Mouse (Mus musculus) hindbrain, embryonic 15.5 days (tissue): ENCODE measurements around the gene Arhgap45. TPM values are rescaled to one million over a fixed set of nuclear protein-coding genes. Genes with fewer than 3 reads are reported as not detected.
A peak's percentile ranks its signal among the peaks of the same experiment; 100 is the strongest.
"Not testable (repeated sequence)": the region's sequence is repeated elsewhere in the genome, so short reads cannot be mapped to it uniquely, and the experiment has no call there.

Experiments
- ATAC-seq: fragments of 200-750 bp; cut with Nextera tagmentation; 2 replicates; pipeline ENCODE4 v1.8.0; 2017; ENCODE audit warnings: low read depth, moderate number of reproducible peaks, moderate TSS enrichment; ENCODE audit not compliant: low FRiP score
- H3K27ac ChIP-seq: fragments of 300-500 bp; sonication (generic); replicated peaks from 2 replicates; pipeline ENCODE4 v1.5.1; 2015; ENCODE audit warnings: mild to moderate bottlenecking, inconsistent platforms
- H3K27me3 ChIP-seq: fragments of 300-500 bp; sonication (generic); 2 replicates; pipeline ENCODE4 v1.6.1; 2015; ENCODE audit warnings: control low read depth, inconsistent platforms
- H3K36me3 ChIP-seq: fragments of 300-500 bp; sonication (generic); 2 replicates; pipeline ENCODE4 v1.6.1; 2015; ENCODE audit warnings: control low read depth, inconsistent platforms
- H3K4me1 ChIP-seq: fragments of 300-500 bp; sonication (generic); replicated peaks from 2 replicates; pipeline ENCODE4 v1.6.1; 2015; ENCODE audit warnings: control low read depth, inconsistent platforms
- H3K4me2 ChIP-seq: fragments of 300-500 bp; sonication (generic); 2 replicates; pipeline ENCODE4 v1.6.1; 2015; ENCODE audit warnings: moderate library complexity, mild to moderate bottlenecking, inconsistent platforms
- H3K4me3 ChIP-seq: fragments of 300-500 bp; sonication (generic); 2 replicates; pipeline ENCODE4 v1.5.1; 2015; ENCODE audit warnings: mild to moderate bottlenecking, inconsistent platforms
- H3K9ac ChIP-seq: fragments of 300-500 bp; sonication (generic); 2 replicates; pipeline ENCODE4 v1.6.1; 2015; ENCODE audit warnings: inconsistent platforms
- H3K9me3 ChIP-seq: fragments of 300-500 bp; sonication (generic); 2 replicates; pipeline ENCODE4 v1.6.1; 2016; ENCODE audit warnings: control low read depth, inconsistent platforms
- WGBS: fragments of 180-500 bp; shearing (Covaris S2); methylation state at CpG from one replicate; pipeline ENCODE4 v1.1.7; 2015; 5-methylcytosine and 5-hydroxymethylcytosine counted together
- polyA plus RNA-seq: library from polyadenylated mRNA; unstranded; fragments of >200 nt; fragmentation: Nextera tagmentation; extraction: Ambion mirVana; gene quantifications from 2 replicates; pipeline ENCODE4 v1.2.1, GENCODE M21; 2015

The Arhgap45 gene
- polyA plus RNA-seq, 1 experiment from 2014 or later: 2.3 TPM

DNA sequence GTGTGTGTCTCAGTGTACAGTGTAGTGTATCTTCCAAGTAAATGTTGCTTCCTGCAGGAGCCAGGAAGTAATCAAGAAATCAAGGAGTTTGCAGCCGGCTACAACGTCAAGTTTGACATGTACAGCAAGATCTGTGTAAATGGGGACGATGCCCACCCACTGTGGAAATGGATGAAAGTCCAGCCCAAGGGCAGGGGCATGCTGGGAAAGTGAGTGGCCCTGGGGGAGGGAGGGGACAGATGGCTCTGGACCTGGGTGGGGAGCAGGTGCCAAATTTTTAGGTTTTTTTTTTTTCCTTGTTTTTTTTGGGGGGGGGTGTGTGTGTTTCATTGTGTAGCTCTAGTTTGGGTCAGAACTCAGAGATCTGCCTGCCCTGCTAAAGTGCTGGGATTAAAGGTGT lies 38.5 kb downstream of the Arhgap45 start:
- peak overlapping the region; percentile 90; the same call in 1 of the 2 replicates for H3K27ac ChIP-seq
- not testable (repeated sequence) for ATAC-seq, H3K27me3 ChIP-seq, H3K9me3 ChIP-seq
- 2% methylated on average over 3 of the region's 3 CpGs for WGBS
- H3K36me3 ChIP-seq: peaks cover 25% of the 10 kb centered on the region
- H3K4me2 ChIP-seq: peak overlapping the region; percentile 60
- H3K9ac ChIP-seq: peak overlapping the region; percentile 74
- H3K4me1 ChIP-seq: peaks cover 21% of the 10 kb centered on the region
- H3K4me3 ChIP-seq: peak overlapping the region; percentile 59

DNA sequence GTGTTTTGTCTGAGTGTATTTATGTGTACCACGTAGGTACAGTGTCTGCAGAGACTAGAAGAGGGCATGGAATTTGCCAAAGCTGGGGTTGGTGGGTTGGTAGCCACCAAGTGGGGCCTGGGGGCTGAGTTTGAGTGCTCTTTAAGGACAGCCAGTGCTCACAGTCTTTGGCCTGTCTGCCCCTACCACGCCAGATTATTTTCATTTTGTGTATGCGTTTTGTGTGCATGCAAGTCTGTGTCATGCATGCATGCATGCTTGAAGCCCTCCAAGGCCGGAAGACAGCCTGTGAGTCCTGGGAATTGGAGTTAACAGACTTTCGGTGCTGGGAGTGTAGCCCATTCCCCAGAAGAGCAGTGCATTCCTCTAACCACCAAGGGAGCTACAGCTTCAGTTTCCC lies 38.9 kb downstream of the Arhgap45 start:
- H3K4me2 ChIP-seq: peak overlapping the region; percentile 60
- H3K27ac ChIP-seq: no peak overlapping the region
- peaks cover 25% of the 10 kb centered on the region for H3K36me3 ChIP-seq
- peaks cover 21% of the 10 kb centered on the region for H3K4me1 ChIP-seq
- H3K27me3 ChIP-seq: no peaks in the 10 kb centered on the region
- 76% methylated on average over 5 of the region's 5 CpGs for WGBS
- peak overlapping the region; percentile 74; the same call in 1 of the 2 replicates for H3K9ac ChIP-seq
- no peak for ATAC-seq
- H3K4me3 ChIP-seq: peak overlapping the region; percentile 59
- no peaks in the 10 kb centered on the region for H3K9me3 ChIP-seq

DNA sequence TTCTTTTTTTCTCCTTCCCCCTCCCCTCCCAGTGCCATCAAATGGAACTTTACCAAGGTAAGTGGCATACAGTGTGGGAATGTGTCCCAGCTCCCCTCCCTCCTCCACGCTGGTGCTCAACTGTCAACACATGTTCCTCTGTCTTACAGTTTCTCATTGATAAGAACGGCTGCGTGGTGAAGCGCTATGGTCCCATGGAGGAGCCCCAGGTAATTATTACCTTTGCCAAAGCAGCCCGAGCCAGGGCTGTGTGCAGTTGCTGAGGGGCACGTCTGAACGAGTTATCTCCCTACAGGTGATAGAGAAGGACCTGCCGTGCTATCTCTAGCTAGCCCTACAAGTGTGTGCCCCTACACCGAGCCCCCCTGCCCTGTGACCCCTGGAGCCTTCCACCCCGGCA lies 39.4 kb downstream of the Arhgap45 start:
- Histone ChIP-seq H3K27me3 (no peaks in the 10 kb centered on the region), H3K9me3 (no peaks in the 10 kb centered on the region), H3K4me2 (no peak overlapping the region), H3K4me1 (peaks cover 21% of the 10 kb centered on the region), H3K4me3 (no peak overlapping the region), H3K36me3 (peaks cover 25% of the 10 kb centered on the region), H3K27ac (no peak overlapping the region), H3K9ac (no peak overlapping the region)
- no peak for ATAC-seq
- 92% methylated on average over 9 of the region's 10 CpGs for WGBS

DNA sequence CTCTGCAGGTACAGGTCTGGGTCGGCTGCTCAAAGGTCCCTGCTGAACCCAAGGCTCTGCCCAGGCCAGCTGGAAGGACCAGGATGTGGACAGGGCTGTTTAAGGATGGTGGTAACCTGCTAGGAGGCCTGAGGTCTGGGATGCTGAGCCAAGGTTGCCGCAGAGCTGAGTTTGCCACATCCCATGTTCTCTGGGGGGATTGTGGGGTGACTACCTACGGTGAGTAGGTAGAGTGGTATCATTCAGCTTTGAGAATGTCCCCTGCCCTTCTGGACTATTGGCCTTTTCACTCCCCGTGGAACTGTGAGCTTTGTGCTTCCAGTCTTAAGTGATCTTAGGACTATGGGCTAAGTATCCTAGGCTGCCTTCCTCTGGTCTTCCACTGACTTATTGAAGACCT lies 40.1 kb downstream of the Arhgap45 start:
- Histone ChIP-seq H3K27me3 (no peaks in the 10 kb centered on the region), H3K9me3 (no peaks in the 10 kb centered on the region), H3K4me2 (no peak overlapping the region), H3K4me1 (peaks cover 21% of the 10 kb centered on the region), H3K4me3 (no peak overlapping the region), H3K27ac (no peak overlapping the region), H3K36me3 (peaks cover 25% of the 10 kb centered on the region), H3K9ac (no peak overlapping the region)
- WGBS: 93% methylated on average over 4 of the region's 4 CpGs
- no peak for ATAC-seq

DNA sequence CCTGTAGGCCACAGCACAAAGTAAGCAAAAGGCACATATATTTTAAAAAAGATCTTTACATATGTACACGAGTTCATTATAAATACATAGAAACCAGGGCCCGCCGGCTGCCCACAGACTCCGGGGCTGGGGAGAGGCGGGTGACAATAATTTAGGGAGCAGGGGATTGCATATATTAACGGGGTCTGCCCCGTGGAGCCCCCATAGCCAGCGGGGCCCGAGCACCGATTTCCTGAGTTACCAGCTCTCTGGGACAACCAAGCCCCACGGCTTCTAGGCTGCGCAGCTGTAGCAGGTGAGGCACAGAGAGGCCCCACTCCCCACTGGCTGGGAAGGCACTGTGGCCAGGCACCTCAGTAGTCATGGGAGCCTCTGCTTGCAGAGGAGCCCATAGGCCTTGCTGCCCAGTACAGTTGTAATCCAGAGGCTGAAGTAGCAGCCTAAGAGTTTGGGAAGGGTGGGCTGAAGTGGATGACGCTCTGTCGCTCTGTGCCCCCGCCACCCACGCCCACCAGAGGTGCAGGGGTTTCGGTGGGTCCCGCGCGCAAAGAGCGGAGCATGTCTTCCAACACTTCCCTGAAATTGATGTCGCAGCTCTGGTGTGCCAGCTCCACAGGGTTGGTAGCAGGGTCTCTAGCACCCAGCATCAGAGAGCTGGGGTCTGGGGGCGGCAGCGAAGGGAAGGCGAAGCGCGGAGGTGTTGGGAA lies 40.7 kb downstream of the Arhgap45 start:
- no peak overlapping the region for H3K9ac ChIP-seq
- H3K4me2 ChIP-seq: no peak overlapping the region
- no peaks in the 10 kb centered on the region for H3K27me3 ChIP-seq
- no peaks in the 10 kb centered on the region for H3K9me3 ChIP-seq
- H3K27ac ChIP-seq: no peak overlapping the region
- 89% methylated on average over 27 of the region's 27 CpGs for WGBS
- no peak overlapping the region for H3K4me3 ChIP-seq
- no peak for ATAC-seq
- H3K36me3 ChIP-seq: peaks cover 28% of the 10 kb centered on the region
- peaks cover 21% of the 10 kb centered on the region for H3K4me1 ChIP-seq

DNA sequence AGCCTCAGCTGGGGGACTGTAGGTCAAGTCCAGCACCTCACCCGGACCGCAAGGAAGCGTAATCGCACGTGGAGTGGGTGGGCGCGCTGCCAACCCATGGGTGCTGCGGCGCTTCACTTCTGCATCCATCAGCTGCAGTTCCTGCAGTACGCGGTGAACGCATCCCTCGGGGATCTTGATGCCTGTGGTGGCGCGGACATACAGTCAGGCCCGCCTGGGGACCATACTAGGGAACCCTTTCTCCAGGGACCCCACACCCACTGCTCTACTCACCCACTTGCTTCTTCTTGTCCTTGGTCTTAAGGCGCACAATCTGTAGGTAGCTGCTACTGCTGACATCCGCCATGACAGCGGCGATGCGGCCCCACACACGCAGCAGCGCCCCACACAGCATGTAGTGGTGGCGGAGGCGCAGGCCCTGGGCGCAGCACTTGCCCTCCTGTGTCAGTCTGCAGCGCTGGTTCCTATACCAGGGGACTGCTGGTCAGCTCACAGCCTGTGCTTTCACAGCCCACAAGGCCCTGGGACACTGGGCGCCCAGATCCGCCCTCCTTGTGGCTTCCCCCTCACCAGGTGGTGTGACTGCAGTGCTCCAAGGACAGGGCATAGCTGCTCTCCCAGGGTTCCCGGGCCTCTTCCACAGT lies 41.4 kb downstream of the Arhgap45 start:
- no peak overlapping the region for H3K4me2 ChIP-seq
- 78% methylated on average over 30 of the region's 30 CpGs for WGBS
- peaks cover 32% of the 10 kb centered on the region for H3K36me3 ChIP-seq
- H3K9ac ChIP-seq: no peak overlapping the region
- H3K9me3 ChIP-seq: no peaks in the 10 kb centered on the region
- no peak overlapping the region for H3K4me3 ChIP-seq
- no peaks in the 10 kb centered on the region for H3K27me3 ChIP-seq
- H3K4me1 ChIP-seq: peaks cover 19% of the 10 kb centered on the region
- no peak for ATAC-seq
- H3K27ac ChIP-seq: no peak overlapping the region

DNA sequence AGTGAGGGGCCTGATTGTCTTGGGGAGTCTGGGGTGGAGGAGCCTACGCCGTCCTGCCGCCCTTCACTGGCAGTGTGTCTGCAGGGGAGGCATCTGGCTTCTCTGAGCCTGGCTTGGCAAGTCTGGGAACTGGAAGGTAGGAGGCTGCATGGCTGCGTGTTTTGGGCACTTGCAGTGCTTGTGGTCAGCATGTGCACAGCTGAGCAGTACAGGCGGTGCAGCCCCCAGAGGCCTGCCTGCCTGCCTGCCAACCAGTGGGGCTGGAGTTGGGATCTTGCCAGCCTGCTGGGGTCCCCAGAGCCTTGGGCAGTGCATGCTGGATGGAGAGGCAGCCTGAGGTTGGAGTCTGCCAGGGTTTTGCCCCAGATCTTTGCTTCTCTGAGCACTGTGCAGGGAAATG lies 46.7 kb downstream of the Arhgap45 start:
- Histone ChIP-seq H3K4me1 (peaks cover 5% of the 10 kb centered on the region), H3K4me3 (no peak overlapping the region), H3K27ac (0 out of 2 replicates have a peak overlapping the region, but pooled peaks have one; percentile 57), H3K4me2 (no peak overlapping the region), H3K36me3 (peaks cover 20% of the 10 kb centered on the region), H3K27me3 (no peaks in the 10 kb centered on the region), H3K9me3 (no peaks in the 10 kb centered on the region), H3K9ac (no peak overlapping the region)
- 0 out of 2 replicates have a peak, but pooled peaks have one; percentile 35 for ATAC-seq
- WGBS: 68% methylated on average over 5 of the region's 5 CpGs

DNA sequence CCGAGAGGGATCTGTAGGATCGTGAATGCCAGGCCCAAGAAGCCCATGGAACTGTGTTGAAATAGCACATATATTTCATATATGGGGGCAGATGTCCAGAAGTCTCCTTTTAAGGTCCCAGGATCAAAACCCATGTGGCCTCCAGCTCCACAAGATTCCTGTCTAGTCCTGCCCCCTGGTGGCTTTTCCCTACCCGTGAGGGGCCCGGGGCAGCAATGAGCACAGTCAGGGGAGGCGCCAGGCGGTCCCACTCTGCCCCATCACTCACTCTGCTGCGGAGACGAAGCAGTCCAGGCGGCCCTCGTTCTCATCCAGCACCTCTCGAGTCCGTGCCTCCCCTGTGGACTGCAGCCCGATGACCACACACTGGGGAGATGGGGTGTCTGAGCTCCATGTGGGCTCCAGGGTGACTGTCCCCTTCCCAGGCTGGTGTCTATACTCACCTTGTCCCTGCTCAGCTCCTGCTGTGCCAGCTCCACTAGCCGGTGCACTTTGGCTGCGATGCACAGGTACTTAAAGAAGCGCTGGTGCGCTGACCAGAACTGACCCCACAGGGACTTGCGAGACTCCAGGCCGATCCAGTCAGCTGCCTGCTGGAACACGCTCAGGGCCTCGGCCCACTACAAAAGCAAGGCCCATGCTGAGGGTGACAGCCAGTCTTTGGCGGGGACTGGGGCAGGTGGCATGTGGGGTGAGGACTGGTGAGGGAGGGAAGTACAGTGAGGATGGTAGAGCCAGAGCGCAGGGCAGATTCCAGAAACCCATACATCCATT lies 47.6 kb downstream of the Arhgap45 start:
- no peaks in the 10 kb centered on the region for H3K27me3 ChIP-seq
- H3K36me3 ChIP-seq: peaks cover 17% of the 10 kb centered on the region
- H3K4me1 ChIP-seq: peaks cover 5% of the 10 kb centered on the region
- no peak overlapping the region for H3K27ac ChIP-seq
- H3K4me3 ChIP-seq: no peak overlapping the region
- WGBS: 74% methylated on average over 23 of the region's 23 CpGs
- no peak overlapping the region for H3K4me2 ChIP-seq
- no peak overlapping the region for H3K9ac ChIP-seq
- no peak for ATAC-seq
- no peaks in the 10 kb centered on the region for H3K9me3 ChIP-seq

DNA sequence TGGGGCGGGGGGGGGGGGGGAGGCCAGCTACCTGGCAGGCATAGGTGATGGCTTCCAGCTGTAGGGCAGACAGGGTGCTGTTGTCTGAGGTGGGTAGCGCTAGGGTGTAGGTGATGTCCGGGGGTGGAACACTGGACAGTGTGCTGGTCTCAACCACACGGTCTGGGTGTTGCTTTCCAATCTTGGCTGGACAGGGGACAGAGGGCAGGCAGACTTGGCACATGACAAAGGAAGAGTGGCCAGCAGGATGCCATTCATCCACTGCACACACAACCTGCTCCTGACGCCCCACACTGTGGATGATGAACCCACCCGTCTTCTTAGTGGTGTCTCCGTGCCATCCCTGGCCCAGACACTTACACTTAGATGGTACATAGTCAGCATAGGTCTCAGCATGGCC lies 52.8 kb downstream of the Arhgap45 start:
- 91% methylated on average over 6 of the region's 7 CpGs for WGBS
- no peak overlapping the region for H3K9ac ChIP-seq
- H3K27ac ChIP-seq: no peak overlapping the region
- H3K4me2 ChIP-seq: no peak overlapping the region
- H3K9me3 ChIP-seq: no peaks in the 10 kb centered on the region
- no peaks in the 10 kb centered on the region for H3K36me3 ChIP-seq
- H3K4me3 ChIP-seq: no peak overlapping the region
- no peaks in the 10 kb centered on the region; the same call in 1 of the 2 replicates for H3K4me1 ChIP-seq
- no peaks in the 10 kb centered on the region for H3K27me3 ChIP-seq
- no peak for ATAC-seq

DNA sequence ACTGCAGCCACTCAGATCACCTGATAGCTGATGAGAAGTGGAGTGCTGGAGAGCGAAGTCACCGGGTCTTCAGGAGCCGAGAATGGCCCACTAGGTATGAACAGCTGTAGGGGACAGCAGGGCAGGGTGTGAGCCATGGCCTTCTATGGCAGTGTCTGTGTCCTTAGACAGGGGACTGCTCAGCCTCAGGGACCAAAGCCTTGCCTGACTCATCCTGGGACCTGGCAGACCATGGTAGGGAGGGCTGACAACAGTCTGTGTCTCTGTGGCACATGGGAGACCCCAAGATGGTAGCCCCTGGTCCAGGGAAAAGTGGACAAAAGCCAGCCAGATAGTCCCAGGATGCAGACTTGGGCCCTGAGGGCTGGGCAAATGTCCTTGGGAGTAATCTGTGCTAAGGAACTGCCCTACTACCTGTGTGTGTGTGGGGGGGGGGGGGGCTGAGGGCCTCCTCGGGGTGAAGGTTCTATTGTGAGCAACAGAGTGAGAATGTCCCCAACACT lies 53.5 kb downstream of the Arhgap45 start:
- WGBS: 91% methylated on average over 4 of the region's 4 CpGs
- Histone ChIP-seq H3K4me1 (no peaks in the 10 kb centered on the region; the same call in 1 of the 2 replicates), H3K27ac (no peak overlapping the region), H3K27me3 (no peaks in the 10 kb centered on the region), H3K9me3 (no peaks in the 10 kb centered on the region), H3K9ac (no peak overlapping the region), H3K36me3 (no peaks in the 10 kb centered on the region), H3K4me2 (no peak overlapping the region), H3K4me3 (no peak overlapping the region)
- ATAC-seq: no peak

DNA sequence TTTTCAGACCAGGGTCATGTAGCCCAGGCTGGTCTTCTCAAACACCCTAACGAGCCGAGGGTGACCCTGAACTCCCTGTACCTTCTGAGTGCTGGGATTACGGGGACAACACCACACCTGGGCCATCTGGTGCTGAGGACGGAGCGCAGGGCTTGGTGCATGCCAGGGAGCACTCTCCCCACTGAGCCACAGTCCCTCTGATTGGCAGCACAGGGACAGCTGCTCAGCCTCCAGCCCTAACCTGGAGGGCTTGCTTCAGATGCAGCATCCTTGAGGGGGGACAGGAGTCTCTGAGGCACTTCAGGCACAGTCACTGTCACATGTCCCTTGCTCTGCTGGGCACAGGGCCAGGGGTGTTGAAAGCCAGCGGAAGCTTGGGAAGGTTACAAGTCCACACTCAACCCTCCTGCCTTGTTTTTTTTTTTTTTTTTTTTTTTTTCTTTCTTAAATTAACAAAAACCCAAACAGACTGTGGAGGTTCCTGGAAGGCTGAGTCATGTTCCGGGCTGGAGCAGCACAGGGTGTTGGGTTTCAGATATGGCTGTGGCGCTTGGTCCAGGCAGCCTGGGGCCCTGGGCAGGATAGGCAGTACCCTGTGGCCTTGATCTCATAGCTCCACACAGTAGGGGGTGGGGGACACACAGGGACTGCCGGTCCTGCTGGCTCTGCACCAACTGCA lies 54.5 kb downstream of the Arhgap45 start:
- no peak overlapping the region for H3K4me3 ChIP-seq
- no peaks in the 10 kb centered on the region for H3K27me3 ChIP-seq
- H3K4me1 ChIP-seq: no peaks in the 10 kb centered on the region; the same call in 1 of the 2 replicates
- no peak overlapping the region for H3K4me2 ChIP-seq
- H3K9me3 ChIP-seq: no peaks in the 10 kb centered on the region
- no peak overlapping the region for H3K9ac ChIP-seq
- no peak for ATAC-seq
- H3K27ac ChIP-seq: no peak overlapping the region; the same call in 1 of the 2 replicates
- no peaks in the 10 kb centered on the region for H3K36me3 ChIP-seq
- WGBS: 65% methylated on average over 9 of the region's 9 CpGs
